8 mouse cellular contexts compared by ENCODE assay signal in the genomic region with DNA sequence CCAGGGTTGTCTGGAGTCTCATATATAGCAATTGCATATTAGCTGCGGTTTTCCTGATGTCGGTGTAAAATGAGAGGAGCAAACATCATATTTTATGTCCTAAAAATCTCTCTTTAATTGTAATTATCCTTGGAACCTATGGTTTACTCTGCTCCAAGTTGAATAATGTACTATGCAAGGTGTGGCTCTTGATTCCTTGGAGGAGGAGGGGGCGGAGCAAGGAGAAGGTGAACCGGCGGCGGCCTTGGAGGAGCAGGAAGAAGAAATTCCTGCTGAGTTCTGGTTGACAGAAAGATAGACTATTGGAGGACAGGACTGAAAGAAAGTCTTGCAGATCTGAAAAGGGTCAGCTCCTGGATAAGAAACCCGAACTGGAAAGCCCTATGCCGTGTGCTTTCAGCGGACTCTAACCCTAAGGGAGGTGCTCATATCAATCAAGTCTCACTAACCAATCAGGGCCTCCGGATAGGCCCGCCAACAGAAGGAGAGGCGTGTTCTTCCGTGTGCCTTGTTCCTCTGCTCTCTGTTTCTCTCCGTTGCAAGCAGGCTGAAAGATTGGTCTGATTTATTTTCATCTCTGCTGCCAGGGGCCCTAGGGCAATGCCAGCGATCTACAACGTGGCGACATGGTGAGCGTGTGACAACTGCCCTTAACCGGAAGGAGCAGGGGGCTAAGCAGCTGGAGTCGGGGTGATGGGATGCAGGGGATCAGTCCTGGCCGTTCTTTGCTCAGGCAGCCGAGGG.
DNase-seq lines count a peak whose midpoint lies in the region; ATAC-seq and TF ChIP-seq lines count a peak whose summit lies in the region.
"Not testable (repeated sequence)": the region's sequence is repeated elsewhere in the genome, so short reads cannot be mapped to it uniquely, and the experiment has no call there.

No protein-coding gene starts in this region.

- not testable (repeated sequence) for H3K36me3 ChIP-seq in hindbrain, embryonic 14.5 days (replicated peaks; ENCODE audit: control insufficient read depth, insufficient read depth); lung, embryonic 15.5 days

- H3K4me1 ChIP-seq in hindbrain, embryonic 14.5 days (replicated peaks; ENCODE audit: control insufficient read depth, insufficient read depth, low read length); lung, embryonic 15.5 days; olfactory bulb, adult 2 months (ENCODE audit: control insufficient read depth, insufficient read depth, low read length): not testable (repeated sequence)

- H3K9me3 ChIP-seq in hindbrain, embryonic 14.5 days (ENCODE audit: control insufficient read depth, low read length); lung, embryonic 15.5 days: not testable (repeated sequence)

- peak overlapping the region; percentile 46 for H3K4me3 ChIP-seq in hindbrain, embryonic 14.5 days (replicated peaks; ENCODE audit: low read length)
- peak overlapping the region; percentile 58 for H3K4me3 ChIP-seq in lung, embryonic 15.5 days
- H3K4me3 ChIP-seq in olfactory bulb, adult 2 months (ENCODE audit: insufficient read depth, low read depth, low read length), result peak overlapping the region; percentile 67

- H3K9ac ChIP-seq in hindbrain, embryonic 14.5 days, result peak overlapping the region; percentile 75
- peak overlapping the region; percentile 64 for H3K9ac ChIP-seq in lung, embryonic 15.5 days

- peak; percentile 92; the same call in 1 of the 2 replicates for ATAC-seq in hindbrain, embryonic 14.5 days (ENCODE audit: low FRiP score)
- peak; percentile 69; the same call in 1 of the 2 replicates for ATAC-seq in lung, embryonic 15.5 days (ENCODE audit: borderline replicate concordance, extremely low read depth, low FRiP score, low TSS enrichment)

- 2% methylated on average over 22 of the region's 22 CpGs for WGBS in hindbrain, embryonic 14.5 days
- 2% methylated on average over 22 of the region's 22 CpGs for WGBS in lung, embryonic 15.5 days
- under 1% methylated on average over 22 of the region's 22 CpGs for WGBS in olfactory bulb, adult 2 months

- DNase-seq in T-cell, adult 2 months (ENCODE audit: low spot score), result peak; percentile 26
- peak; percentile 5 to 10 for DNase-seq in cerebellum, postnatal 36 days
- peak; percentile 2 to 7 for DNase-seq in frontal cortex, postnatal 25 days (ENCODE audit: low spot score in 2 of 2)
- peak; percentile 73 for DNase-seq in hindbrain, embryonic 14.5 days (ENCODE audit: low spot score)
- DNase-seq in layer of hippocampus, postnatal 10 days (ENCODE audit: low spot score in 2 of 2), result peak; percentile 13 to 22
- peak; percentile 5 to 9 for DNase-seq in thymus, postnatal 10 days (ENCODE audit: low spot score in 2 of 2)

- H3K27ac ChIP-seq in hindbrain, embryonic 14.5 days, result peak overlapping the region; percentile 63
- H3K27ac ChIP-seq in lung, embryonic 15.5 days, result peak overlapping the region; percentile 65
- H3K27ac ChIP-seq in olfactory bulb, adult 2 months (ENCODE audit: insufficient read depth, low read depth, low read length), result not testable (repeated sequence)

- not testable (repeated sequence) for H3K27me3 ChIP-seq in hindbrain, embryonic 14.5 days (ENCODE audit: control insufficient read depth, insufficient read depth, low read length); lung, embryonic 15.5 days

- TF ChIP-seq POLR2A in olfactory bulb, adult 2 months (IDR thresholded peaks at IDR 0.05; ENCODE audit: insufficient read depth, low read depth, low read length), result not testable (repeated sequence)

- TF ChIP-seq CTCF in olfactory bulb, adult 2 months (IDR thresholded peaks at IDR 0.05; ENCODE audit: insufficient read depth, low read depth, low read length), result not testable (repeated sequence)

- H3K4me2 ChIP-seq in hindbrain, embryonic 14.5 days (replicated peaks), result peak overlapping the region; percentile 61
- peak overlapping the region; percentile 57 for H3K4me2 ChIP-seq in lung, embryonic 15.5 days

Comparison
In these comparisons a context has a peak if more than half of its experiments do, and no peak if none do; other contexts are left out.
1. DNase-seq: peak in every context shown above with its lines; median percentile 73 in hindbrain, embryonic 14.5 days; 26 in T-cell, adult 2 months; 18 in layer of hippocampus, postnatal 10 days; 8 in cerebellum, postnatal 36 days; 7 in thymus, postnatal 10 days; 4 in frontal cortex, postnatal 25 days.